Mouse (Mus musculus) heart, postnatal 25 days (tissue): ENCODE measurements at regions not wholly inside any gene's neighbourhood (a gene's known extent, or its start where the extent isn't known, plus 50 kb on each side); places are given as distances from the start of the nearest gene placed in this dataset.

ENCODE experiments used
- DNase-seq: peaks from one replicate; pipeline ENCODE4 v3.0.0; 2022; ENCODE audit warnings: low spot score
- intact Hi-C: fragments of 180-260 bp; cut with DNase I; formaldehyde crosslinking; loops from one replicate; pipeline ENCODE4 v1.15.1; 2025

- intact Hi-C loops: no loop called here
- DNase-seq: no peak
These were observed 118.3 kb upstream of the Frmd6 start for GRCm38 (mm10) chr12:70706806-70707628.

- intact Hi-C loops: no loop called here
- peak; percentile 20 for DNase-seq
These were observed 117.6 kb upstream of the Frmd6 start for GRCm38 (mm10) chr12:70707629-70708289.

GRCm38 (mm10) chr12:70708290-70708668 lies 117.0 kb upstream of the Frmd6 start:
- intact Hi-C loops: no loop called here
- no peak for DNase-seq

- intact Hi-C loops: no loop called here
- no peak for DNase-seq
These were observed 115.0 kb upstream of the Frmd6 start for GRCm38 (mm10) chr12:70710311-70710710.

GRCm38 (mm10) chr12:70711030-70711429 lies 114.3 kb upstream of the Frmd6 start:
- no peak for DNase-seq
- intact Hi-C loops: no loop called here

- DNase-seq: no peak
- intact Hi-C loops: no loop called here
These were observed 112.8 kb upstream of the Frmd6 start for GRCm38 (mm10) chr12:70712322-70713024.

- DNase-seq: no peak
- intact Hi-C loops: no loop called here
These were observed 111.6 kb upstream of the Frmd6 start for GRCm38 (mm10) chr12:70713499-70714280.

GRCm38 (mm10) chr12:70714281-70714679 lies 111.0 kb upstream of the Frmd6 start:
- intact Hi-C loops: no loop called here
- DNase-seq: no peak

- intact Hi-C loops: no loop called here
These were observed 109.5 kb upstream of the Frmd6 start for GRCm38 (mm10) chr12:70715836-70716235.

GRCm38 (mm10) chr12:70718602-70719001 lies 106.7 kb upstream of the Frmd6 start:
- DNase-seq: no peak

More at GRCm38 (mm10) chr12:70715836-70716235, 109.5 kb upstream of the Frmd6 start:
- no peak for DNase-seq

GRCm38 (mm10) chr12:70719255-70719654 lies 106.1 kb upstream of the Frmd6 start:
- no peak for DNase-seq
- intact Hi-C loops: no loop called here

More at GRCm38 (mm10) chr12:70718602-70719001, 106.7 kb upstream of the Frmd6 start:
- intact Hi-C loops: no loop called here

GRCm38 (mm10) chr12:70720178-70720894 lies 105.0 kb upstream of the Frmd6 start:
- intact Hi-C loops: no loop called here

GRCm38 (mm10) chr12:70725326-70725725 lies 100.0 kb upstream of the Frmd6 start:
- DNase-seq: no peak
- intact Hi-C loops: no loop called here

More at GRCm38 (mm10) chr12:70720178-70720894, 105.0 kb upstream of the Frmd6 start:
- no peak for DNase-seq

- intact Hi-C loops: no loop called here
- DNase-seq: no peak
These were observed 97.6 kb upstream of the Frmd6 start for GRCm38 (mm10) chr12:70727496-70728259.

- no peak for DNase-seq
- intact Hi-C loops: no loop called here
These were observed 96.9 kb upstream of the Frmd6 start for GRCm38 (mm10) chr12:70728407-70728806.

GRCm38 (mm10) chr12:70729961-70730360 lies 95.4 kb upstream of the Frmd6 start:
- intact Hi-C loops: loop anchor here (5.0 kb wide), 1 partner anchor 42 kb away; no protein-coding TSS in a partner anchor
- DNase-seq: no peak

- intact Hi-C loops: loop anchor here (5.0 kb wide), 1 partner anchor 41 kb away; no protein-coding TSS in a partner anchor
These were observed 93.8 kb upstream of the Frmd6 start for GRCm38 (mm10) chr12:70731498-70731897.

GRCm38 (mm10) chr12:70732591-70732990 lies 92.7 kb upstream of the Frmd6 start:
- DNase-seq: no peak
- intact Hi-C loops: loop anchor here (5.0 kb wide), 1 partner anchor 40 kb away; no protein-coding TSS in a partner anchor

More at GRCm38 (mm10) chr12:70731498-70731897, 93.8 kb upstream of the Frmd6 start:
- DNase-seq: no peak
